Mouse (Mus musculus) intestine, embryonic 14.5 days (tissue): Measurements from ENCODE around the gene Psma3. TPM values are rescaled to one million over a fixed set of nuclear protein-coding genes. Genes with fewer than 3 reads are reported as not detected.

Source experiments
- ATAC-seq: fragments of 200-750 bp; cut with Nextera tagmentation; replicated peaks from 2 replicates; pipeline ENCODE4 v1.8.0; 2017; ENCODE audit warnings: low read depth, moderate number of reproducible peaks, moderate TSS enrichment, moderate library complexity; ENCODE audit not compliant: low FRiP score, low TSS enrichment
- DNase-seq: peaks from one replicate; pipeline ENCODE4 v3.0.0-alpha.2; 2018; ENCODE audit warnings: low spot score
- H3K27ac ChIP-seq: fragments of 300-500 bp; sonication (generic); 2 replicates; pipeline ENCODE4 v1.5.1; 2014; ENCODE audit warnings: low read depth, mild to moderate bottlenecking, control low read depth
- H3K27me3 ChIP-seq: fragments of 300-500 bp; sonication (generic); replicated peaks from 2 replicates; pipeline ENCODE4 v1.6.1; 2014; ENCODE audit warnings: low read length, control low read depth; ENCODE audit not compliant: control insufficient read depth, insufficient read depth
- H3K36me3 ChIP-seq: fragments of 300-500 bp; sonication (generic); 2 replicates; pipeline ENCODE4 v1.6.1; 2014; ENCODE audit warnings: low read length, control low read depth; ENCODE audit not compliant: control insufficient read depth, insufficient read depth
- H3K4me1 ChIP-seq: fragments of 300-500 bp; sonication (generic); replicated peaks from 2 replicates; pipeline ENCODE4 v1.6.1; 2014; ENCODE audit warnings: low read length, control low read depth, mixed read lengths; ENCODE audit not compliant: control insufficient read depth, insufficient read depth
- H3K4me2 ChIP-seq: fragments of 300-500 bp; sonication (generic); 2 replicates; pipeline ENCODE4 v1.6.1; 2014; ENCODE audit warnings: low read length
- H3K4me3 ChIP-seq: fragments of 300-500 bp; sonication (generic); 2 replicates; pipeline ENCODE4 v1.5.1; 2014; ENCODE audit warnings: low read depth, low read length, control low read depth, mixed read lengths
- H3K9ac ChIP-seq: fragments of 300-500 bp; sonication (generic); 2 replicates; pipeline ENCODE4 v1.6.1; 2014; ENCODE audit warnings: mild to moderate bottlenecking, low read length
- H3K9me3 ChIP-seq: fragments of 300-500 bp; sonication (generic); 2 replicates; pipeline ENCODE4 v1.6.1; 2016; ENCODE audit warnings: low read length, control low read depth; ENCODE audit not compliant: control insufficient read depth
- WGBS: fragments of 180-500 bp; shearing (Covaris S2); extraction: QIAGEN DNeasy Blood & Tissue Kit; methylation state at CpG from one replicate; pipeline ENCODE4 v1.1.7; 2014; 5-methylcytosine and 5-hydroxymethylcytosine counted together
- polyA plus RNA-seq: library from polyadenylated mRNA; unstranded; fragments of >200 nt; fragmentation: Nextera tagmentation; extraction: Ambion mirVana; gene quantifications from 2 replicates; pipeline ENCODE4 v1.2.1, GENCODE M21; 2014

Psma3 gene
- 593 and 604 TPM in 2 replicates for polyA plus RNA-seq

GRCm38 (mm10) chr12:70974441-70975266, at the start of gene Psma3:
Psma3 (plus strand) TSS chr12:70974621.
- H3K4me1 ChIP-seq, result peaks cover 12% of the 10 kb centered on the region
- ATAC-seq (peak; percentile 100), DNase-seq (peak; percentile 95)
- peak within 1 kb of the TSS; percentile 97 for H3K9ac ChIP-seq
- no peaks in the 10 kb centered on the region for H3K9me3 ChIP-seq
- WGBS, result under 1% methylated on average over 71 of the region's 71 CpGs
- no peaks in the 10 kb centered on the region for H3K27me3 ChIP-seq
- peak within 1 kb of the TSS; percentile 69 for H3K4me2 ChIP-seq
- H3K27ac ChIP-seq, result peak within 1 kb of the TSS; percentile 97
- peak within 1 kb of the TSS; percentile 99 for H3K4me3 ChIP-seq
- H3K36me3 ChIP-seq, result peaks cover 15% of the 10 kb centered on the region

- DNase-seq (no peak), ATAC-seq (no peak)
- Histone ChIP-seq H3K4me2 (no peak overlapping the region), H3K9me3 (0 out of 2 replicates have a peak, but pooled peaks cover 3% of the 10 kb centered on the region), H3K4me1 (no peaks in the 10 kb centered on the region), H3K27me3 (no peaks in the 10 kb centered on the region), H3K4me3 (no peak overlapping the region), H3K9ac (no peak overlapping the region), H3K36me3 (no peaks in the 10 kb centered on the region), H3K27ac (no peak overlapping the region)
- 79% methylated on average over 4 of the region's 4 CpGs for WGBS
These were observed 44.6 kb upstream of the Psma3 start for GRCm38 (mm10) chr12:70929781-70930180.

- WGBS, result 44% methylated on average over 6 of the region's 12 CpGs
- no peak for DNase-seq
- Histone ChIP-seq H3K36me3 (peaks cover 5% of the 10 kb centered on the region), H3K27me3 (no peaks in the 10 kb centered on the region), H3K9ac (peak overlapping the region; percentile 85), H3K4me3 (peak overlapping the region; percentile 98), H3K4me1 (peaks cover 5% of the 10 kb centered on the region; the same call in 1 of the 2 replicates), H3K27ac (peak overlapping the region; percentile 92), H3K9me3 (0 out of 2 replicates have a peak, but pooled peaks cover 3% of the 10 kb centered on the region), H3K4me2 (peak overlapping the region; percentile 47)
- ATAC-seq, result no peak; the same call in none of the 2 replicates
These were observed 37.3 kb upstream of the Psma3 start for GRCm38 (mm10) chr12:70937150-70937549.

GRCm38 (mm10) chr12:70937571-70938384, 36.6 kb upstream of the Psma3 start, which contains the start of gene Actr10:
Actr10 (plus strand) TSS chr12:70937857.
- WGBS, result under 1% methylated on average over 56 of the region's 59 CpGs
- Histone ChIP-seq H3K4me3 (peak within 1 kb of the TSS; percentile 98), H3K9me3 (0 out of 2 replicates have a peak, but pooled peaks cover under 1% of the 10 kb centered on the region), H3K27me3 (no peaks in the 10 kb centered on the region), H3K4me2 (peak within 1 kb of the TSS; percentile 84), H3K9ac (peak within 1 kb of the TSS; percentile 85), H3K36me3 (peaks cover 11% of the 10 kb centered on the region), H3K27ac (peak within 1 kb of the TSS; percentile 92), H3K4me1 (peaks cover 5% of the 10 kb centered on the region; the same call in 1 of the 2 replicates)
- DNase-seq, result peak; percentile 100
- peak; percentile 98 for ATAC-seq

- WGBS, result 96% methylated on average over 7 of the region's 7 CpGs
These were observed 33.6 kb upstream of the Psma3 start for GRCm38 (mm10) chr12:70940806-70941205.

GRCm38 (mm10) chr12:70944181-70944580, 30.2 kb upstream of the Psma3 start:
- H3K36me3 ChIP-seq, result peaks cover 59% of the 10 kb centered on the region

More at GRCm38 (mm10) chr12:70940806-70941205, 33.6 kb upstream of the Psma3 start:
- Histone ChIP-seq H3K4me2 (no peak overlapping the region), H3K27me3 (no peaks in the 10 kb centered on the region), H3K9me3 (no peaks in the 10 kb centered on the region), H3K9ac (no peak overlapping the region), H3K36me3 (peaks cover 32% of the 10 kb centered on the region), H3K27ac (no peak overlapping the region), H3K4me1 (peaks cover 5% of the 10 kb centered on the region; the same call in 1 of the 2 replicates), H3K4me3 (no peak overlapping the region)
- DNase-seq (no peak), ATAC-seq (no peak)

GRCm38 (mm10) chr12:70946585-70947256, 27.7 kb upstream of the Psma3 start:
- H3K9me3 ChIP-seq, result no peaks in the 10 kb centered on the region
- H3K27ac ChIP-seq, result no peak overlapping the region
- no peaks in the 10 kb centered on the region for H3K4me1 ChIP-seq
- H3K36me3 ChIP-seq, result peaks cover 77% of the 10 kb centered on the region
- H3K9ac ChIP-seq, result no peak overlapping the region
- H3K4me3 ChIP-seq, result no peak overlapping the region
- DNase-seq (no peak), ATAC-seq (no peak)
- H3K4me2 ChIP-seq, result no peak overlapping the region
- WGBS, result 94% methylated on average over 10 of the region's 10 CpGs
- H3K27me3 ChIP-seq, result no peaks in the 10 kb centered on the region

More at GRCm38 (mm10) chr12:70944181-70944580, 30.2 kb upstream of the Psma3 start:
- Histone ChIP-seq H3K9ac (no peak overlapping the region), H3K9me3 (no peaks in the 10 kb centered on the region), H3K4me3 (no peak overlapping the region), H3K4me1 (no peaks in the 10 kb centered on the region), H3K27ac (no peak overlapping the region), H3K27me3 (no peaks in the 10 kb centered on the region), H3K4me2 (no peak overlapping the region)
- ATAC-seq (no peak), DNase-seq (no peak)
- WGBS, result 92% methylated on average over 5 of the region's 5 CpGs

- Histone ChIP-seq H3K36me3 (peaks cover 90% of the 10 kb centered on the region), H3K27ac (no peak overlapping the region), H3K4me3 (no peak overlapping the region), H3K27me3 (no peaks in the 10 kb centered on the region), H3K9me3 (no peaks in the 10 kb centered on the region), H3K4me2 (no peak overlapping the region), H3K4me1 (no peaks in the 10 kb centered on the region), H3K9ac (no peak overlapping the region)
- ATAC-seq (no peak), DNase-seq (no peak)
- 87% methylated on average over 4 of the region's 4 CpGs for WGBS
These were observed 15.8 kb upstream of the Psma3 start for GRCm38 (mm10) chr12:70958640-70959039.
